Mouse (Mus musculus) midbrain, embryonic 12.5 days (tissue): ENCODE data around the gene Atxn2l. TPM values are rescaled to one million over a fixed set of nuclear protein-coding genes. Genes with fewer than 3 reads are reported as not detected.

Experiments
- ATAC-seq: fragments of 200-750 bp; cut with Nextera tagmentation; 2 replicates; pipeline ENCODE4 v1.8.0; 2017; ENCODE audit warnings: low read depth, moderate TSS enrichment, moderate library complexity; ENCODE audit not compliant: low FRiP score
- H3K27ac ChIP-seq: fragments of 300-500 bp; sonication (generic); replicated peaks from 2 replicates; pipeline ENCODE4 v1.5.1; 2016; ENCODE audit warnings: mild to moderate bottlenecking
- H3K27me3 ChIP-seq: fragments of 300-500 bp; sonication (generic); 2 replicates; pipeline ENCODE4 v1.6.1; 2016; ENCODE audit warnings: mild to moderate bottlenecking
- H3K36me3 ChIP-seq: fragments of 300-500 bp; sonication (generic); 2 replicates; pipeline ENCODE4 v1.6.1; 2016
- H3K4me1 ChIP-seq: fragments of 300-500 bp; sonication (generic); 2 replicates; pipeline ENCODE4 v1.6.1; 2016
- H3K4me2 ChIP-seq: fragments of 300-500 bp; sonication (generic); replicated peaks from 2 replicates; pipeline ENCODE4 v1.6.1; 2016; ENCODE audit warnings: mild to moderate bottlenecking, moderate library complexity
- H3K4me3 ChIP-seq: fragments of 300-500 bp; sonication (generic); 2 replicates; pipeline ENCODE4 v1.5.1; 2016; ENCODE audit warnings: mild to moderate bottlenecking
- H3K9ac ChIP-seq: fragments of 300-500 bp; sonication (generic); replicated peaks from 2 replicates; pipeline ENCODE4 v1.6.1; 2016; ENCODE audit warnings: mild to moderate bottlenecking, moderate library complexity
- H3K9me3 ChIP-seq: fragments of 300-500 bp; sonication (generic); 2 replicates; pipeline ENCODE4 v1.6.1; 2016; ENCODE audit warnings: mild to moderate bottlenecking
- WGBS: fragments of 180-500 bp; shearing (Covaris S2); methylation state at CpG from one replicate; pipeline ENCODE4 v1.1.7; 2016; 5-methylcytosine and 5-hydroxymethylcytosine counted together
- polyA plus RNA-seq: library from polyadenylated mRNA; unstranded; fragments of >200 nt; fragmentation: Nextera tagmentation; extraction: Ambion mirVana; gene quantifications from 2 replicates; pipeline ENCODE4 v1.2.1, GENCODE M21; 2016

Gene Atxn2l
- polyA plus RNA-seq, 1 experiment from 2014 or later = 72.8 TPM

DNA sequence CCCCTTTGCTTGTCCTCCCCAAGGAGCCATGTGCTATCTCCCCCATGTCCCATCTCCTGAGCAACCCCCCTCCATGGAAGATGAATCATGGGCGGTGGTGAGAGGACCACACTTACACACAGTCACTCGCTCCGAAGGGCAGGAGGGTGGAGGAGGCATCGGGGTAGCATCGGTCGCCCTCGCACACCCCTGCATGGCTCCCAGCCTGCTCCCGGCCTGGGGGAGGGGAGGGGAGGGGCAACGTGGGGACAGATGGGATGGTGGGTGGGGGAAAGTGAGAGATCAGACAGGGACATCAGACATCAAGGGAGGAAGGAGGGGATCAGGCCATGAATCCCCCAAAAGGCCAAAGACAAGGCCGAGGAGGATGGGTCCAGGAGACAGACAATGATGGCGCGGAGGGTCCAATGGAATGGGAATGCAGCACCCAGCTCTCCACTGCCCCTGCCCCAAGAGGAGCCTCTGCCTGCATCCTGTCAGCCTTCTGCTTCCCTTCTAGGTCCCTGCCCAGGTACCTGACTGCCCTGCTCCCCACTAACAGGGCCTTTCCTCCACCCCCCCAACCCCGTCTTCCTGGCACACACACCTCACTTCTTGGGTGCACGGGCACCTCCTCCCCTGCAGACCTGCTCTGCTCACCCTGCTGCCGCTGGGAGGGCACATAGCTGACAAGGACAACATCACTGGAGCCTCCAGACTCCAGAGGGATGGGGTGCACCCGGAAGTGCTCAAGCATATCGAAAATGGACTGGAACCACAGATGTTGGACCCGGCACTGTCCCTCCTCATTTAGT, 35.2 kb downstream of the Atxn2l start:
- peaks cover 68% of the 10 kb centered on the region for H3K36me3 ChIP-seq
- 93% methylated on average over 18 of the region's 18 CpGs for WGBS
- H3K9ac ChIP-seq = no peak overlapping the region
- H3K27me3 ChIP-seq = no peaks in the 10 kb centered on the region
- ATAC-seq = no peak
- no peak overlapping the region for H3K27ac ChIP-seq
- H3K4me1 ChIP-seq = peaks cover 2% of the 10 kb centered on the region; the same call in 1 of the 2 replicates
- H3K4me2 ChIP-seq = no peak overlapping the region
- H3K9me3 ChIP-seq = no peaks in the 10 kb centered on the region
- no peak overlapping the region for H3K4me3 ChIP-seq

DNA sequence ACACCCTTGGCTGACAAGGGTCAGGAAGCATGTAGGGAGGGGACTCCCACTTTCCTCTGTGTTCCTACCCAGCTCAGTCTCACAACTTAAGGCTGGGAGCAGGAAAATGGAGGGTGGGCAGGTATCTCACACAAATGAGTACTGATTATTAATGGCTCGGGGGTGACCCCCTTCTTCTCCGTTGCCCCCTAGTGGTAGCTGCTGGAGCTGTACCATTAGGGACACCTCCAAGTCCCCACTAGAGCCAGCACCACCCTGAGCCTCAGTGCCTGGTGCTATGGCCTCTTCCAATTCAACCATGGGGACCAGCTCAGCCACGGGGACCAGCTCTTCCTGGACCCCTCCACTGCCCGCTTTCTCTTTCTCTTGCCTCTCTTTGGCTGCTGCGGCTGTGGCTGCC, 36.0 kb downstream of the Atxn2l start:
- Histone ChIP-seq H3K27me3 (no peaks in the 10 kb centered on the region), H3K9ac (no peak overlapping the region), H3K27ac (no peak overlapping the region), H3K36me3 (peaks cover 63% of the 10 kb centered on the region), H3K4me2 (no peak overlapping the region), H3K9me3 (no peaks in the 10 kb centered on the region), H3K4me3 (no peak overlapping the region), H3K4me1 (no peaks in the 10 kb centered on the region)
- ATAC-seq = no peak
- WGBS = 68% methylated on average over 5 of the region's 5 CpGs

DNA sequence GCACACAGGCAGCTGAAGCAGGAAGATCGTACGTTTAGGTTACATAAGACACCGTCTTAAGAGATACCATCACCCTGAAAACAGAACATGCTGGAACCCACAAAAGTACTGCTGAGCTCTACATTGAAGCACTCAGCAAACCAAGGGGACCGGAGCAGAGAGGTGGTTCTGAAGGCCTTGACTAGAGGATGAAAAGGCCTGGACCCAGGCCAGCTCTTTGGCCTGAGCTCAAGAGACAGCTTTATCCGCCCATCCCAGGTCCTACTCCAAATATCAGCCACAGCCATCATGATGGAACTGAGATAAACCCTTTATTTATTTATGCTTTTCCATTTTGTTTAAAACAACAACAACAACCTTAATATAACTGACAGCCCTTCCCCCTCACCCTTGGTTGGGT, 36.5 kb downstream of the Atxn2l start:
- WGBS = 96% methylated on average over 5 of the region's 5 CpGs
- Histone ChIP-seq H3K27ac (no peak overlapping the region), H3K36me3 (peaks cover 57% of the 10 kb centered on the region), H3K4me3 (no peak overlapping the region), H3K9me3 (no peaks in the 10 kb centered on the region), H3K9ac (no peak overlapping the region), H3K27me3 (no peaks in the 10 kb centered on the region), H3K4me1 (no peaks in the 10 kb centered on the region), H3K4me2 (no peak overlapping the region)
- ATAC-seq = no peak

GRCm38 (mm10) chr7:126466116-126466515, 37.1 kb downstream of the Atxn2l start:
- Histone ChIP-seq H3K4me2 (no peak overlapping the region), H3K9ac (no peak overlapping the region), H3K27ac (no peak overlapping the region), H3K36me3 (peaks cover 51% of the 10 kb centered on the region), H3K4me3 (no peak overlapping the region), H3K4me1 (no peaks in the 10 kb centered on the region), H3K27me3 (0 out of 2 replicates have a peak, but pooled peaks cover 3% of the 10 kb centered on the region), H3K9me3 (no peaks in the 10 kb centered on the region)
- no peak for ATAC-seq
- WGBS = 75% methylated on average over 9 of the region's 9 CpGs

DNA sequence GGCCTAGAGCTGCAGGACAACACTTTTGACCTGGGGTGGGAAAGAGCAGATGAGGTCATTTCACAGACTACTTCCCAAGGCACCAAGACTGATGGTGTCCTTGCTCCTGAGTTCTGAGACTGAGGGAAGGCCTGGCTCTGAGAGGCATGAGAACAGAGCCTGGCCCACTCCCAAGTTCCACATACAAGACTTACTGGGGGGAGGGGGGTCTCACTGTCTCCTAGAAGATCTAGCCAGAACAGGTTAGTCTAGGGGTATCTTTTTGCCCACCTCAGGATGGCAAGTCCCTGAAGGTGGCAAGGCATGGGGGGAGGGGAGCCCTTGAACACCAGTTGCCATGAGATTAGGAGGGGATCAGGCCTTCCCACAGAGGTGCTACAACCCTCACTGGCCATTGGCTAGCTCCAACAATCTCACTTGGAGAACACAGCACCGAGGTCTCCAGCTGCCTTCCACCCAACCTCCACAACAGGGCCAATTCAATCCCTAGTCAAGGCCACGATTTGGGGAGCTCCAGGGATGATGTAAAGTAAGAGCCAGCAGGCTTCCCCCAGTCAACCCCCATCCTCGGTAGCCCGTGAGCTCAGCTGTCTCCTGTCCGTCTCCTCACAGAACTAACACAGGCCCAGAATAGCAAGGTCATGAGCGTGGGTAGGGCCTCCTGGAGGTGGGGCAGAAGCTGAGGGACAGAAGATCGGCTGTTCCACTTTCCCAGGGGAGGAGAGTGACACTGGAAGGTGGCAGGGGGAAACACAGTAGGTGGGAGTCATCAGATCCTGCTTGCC, 37.8 kb downstream of the Atxn2l start:
- H3K36me3 ChIP-seq = peaks cover 45% of the 10 kb centered on the region

GRCm38 (mm10) chr7:126464836-126465235, 38.4 kb downstream of the Atxn2l start:
- Histone ChIP-seq H3K4me3 (no peak overlapping the region), H3K27ac (0 out of 2 replicates have a peak overlapping the region, but pooled peaks have one; percentile 11), H3K4me1 (no peaks in the 10 kb centered on the region), H3K9me3 (no peaks in the 10 kb centered on the region), H3K9ac (no peak overlapping the region), H3K4me2 (no peak overlapping the region), H3K27me3 (0 out of 2 replicates have a peak, but pooled peaks cover 3% of the 10 kb centered on the region), H3K36me3 (peaks cover 39% of the 10 kb centered on the region)
- no peak for ATAC-seq
- 52% methylated on average over 5 of the region's 5 CpGs for WGBS

More for the DNA sequence above, 37.8 kb downstream of the Atxn2l start:
- 71% methylated on average over 7 of the region's 7 CpGs for WGBS
- Histone ChIP-seq H3K27me3 (0 out of 2 replicates have a peak, but pooled peaks cover 3% of the 10 kb centered on the region), H3K27ac (0 out of 2 replicates have a peak overlapping the region, but pooled peaks have one; percentile 11), H3K4me2 (no peak overlapping the region), H3K4me1 (no peaks in the 10 kb centered on the region), H3K4me3 (no peak overlapping the region), H3K9ac (no peak overlapping the region), H3K9me3 (no peaks in the 10 kb centered on the region)
- ATAC-seq = no peak

GRCm38 (mm10) chr7:126464121-126464520, 39.1 kb downstream of the Atxn2l start:
- Histone ChIP-seq H3K4me2 (no peak overlapping the region), H3K27me3 (0 out of 2 replicates have a peak, but pooled peaks cover 3% of the 10 kb centered on the region), H3K4me3 (no peak overlapping the region), H3K27ac (no peak overlapping the region), H3K9ac (no peak overlapping the region), H3K4me1 (no peaks in the 10 kb centered on the region), H3K36me3 (peaks cover 31% of the 10 kb centered on the region), H3K9me3 (no peaks in the 10 kb centered on the region)
- ATAC-seq = no peak
- 63% methylated on average over 4 of the region's 4 CpGs for WGBS

DNA sequence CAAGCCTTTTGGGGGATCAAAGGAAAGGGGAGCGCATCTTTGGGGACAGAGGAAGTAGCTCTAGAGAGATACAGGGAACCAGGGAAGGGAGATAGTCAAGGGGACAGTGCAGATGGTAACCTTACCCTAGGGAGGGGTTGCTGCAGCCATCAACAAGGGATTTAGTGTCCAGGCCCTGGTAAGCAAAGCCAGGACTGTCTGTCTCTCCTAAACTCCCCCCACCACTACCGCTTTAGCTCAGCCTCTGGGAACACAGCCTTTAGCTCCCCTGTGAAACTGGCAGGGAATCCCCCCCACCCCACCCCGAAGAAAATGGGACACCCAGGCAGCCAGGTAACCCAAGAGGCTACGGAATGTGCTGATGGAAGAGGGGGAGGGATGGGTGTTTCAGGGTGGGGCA, 39.7 kb downstream of the Atxn2l start:
- ATAC-seq = no peak
- Histone ChIP-seq H3K4me2 (no peak overlapping the region), H3K27me3 (0 out of 2 replicates have a peak, but pooled peaks cover 3% of the 10 kb centered on the region), H3K36me3 (peaks cover 26% of the 10 kb centered on the region), H3K27ac (no peak overlapping the region), H3K9me3 (no peaks in the 10 kb centered on the region), H3K9ac (no peak overlapping the region), H3K4me1 (no peaks in the 10 kb centered on the region), H3K4me3 (no peak overlapping the region)
- 64% methylated on average over 4 of the region's 4 CpGs for WGBS

DNA sequence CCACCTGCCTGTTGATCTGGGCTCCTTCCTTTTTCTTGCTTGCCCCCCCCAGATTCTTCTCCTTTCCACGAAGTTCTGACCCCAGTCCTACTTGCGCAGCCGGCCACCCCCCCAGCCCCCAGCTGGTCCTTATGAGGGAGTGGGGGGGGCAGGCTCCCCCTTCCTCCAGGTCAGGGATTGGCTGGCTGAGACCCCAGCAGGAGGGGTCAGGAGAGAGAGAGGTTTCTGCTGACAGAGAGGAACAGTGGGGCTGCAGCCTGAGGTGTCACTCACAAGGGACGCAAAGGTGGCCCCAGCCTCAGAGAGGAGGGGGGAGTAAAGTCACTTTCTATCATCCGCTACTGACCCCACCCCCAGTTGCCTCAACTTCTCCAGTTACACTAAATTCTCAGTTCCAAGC, 40.2 kb downstream of the Atxn2l start, which contains the start of gene Atp2a1:
TSS of gene Atp2a1 (minus strand) at position 105 of the 400 bp plus-strand sequence.
- Histone ChIP-seq H3K4me2 (no peak within 1 kb of the TSS), H3K4me1 (no peaks in the 10 kb centered on the region), H3K36me3 (peaks cover 20% of the 10 kb centered on the region), H3K27me3 (0 out of 2 replicates have a peak, but pooled peaks cover 3% of the 10 kb centered on the region), H3K4me3 (no peak within 1 kb of the TSS), H3K27ac (no peak within 1 kb of the TSS), H3K9ac (no peak within 1 kb of the TSS), H3K9me3 (no peaks in the 10 kb centered on the region)
- no peak for ATAC-seq
- 40% methylated on average over 5 of the region's 5 CpGs for WGBS

GRCm38 (mm10) chr7:126461626-126462025, 41.6 kb downstream of the Atxn2l start:
- Histone ChIP-seq H3K4me1 (no peaks in the 10 kb centered on the region), H3K9me3 (no peaks in the 10 kb centered on the region), H3K36me3 (peaks cover 7% of the 10 kb centered on the region; the same call in 1 of the 2 replicates), H3K27ac (no peak overlapping the region), H3K9ac (no peak overlapping the region), H3K27me3 (0 out of 2 replicates have a peak, but pooled peaks cover 3% of the 10 kb centered on the region), H3K4me2 (no peak overlapping the region), H3K4me3 (no peak overlapping the region)
- WGBS = 74% methylated on average over 3 of the region's 3 CpGs
- ATAC-seq = no peak

DNA sequence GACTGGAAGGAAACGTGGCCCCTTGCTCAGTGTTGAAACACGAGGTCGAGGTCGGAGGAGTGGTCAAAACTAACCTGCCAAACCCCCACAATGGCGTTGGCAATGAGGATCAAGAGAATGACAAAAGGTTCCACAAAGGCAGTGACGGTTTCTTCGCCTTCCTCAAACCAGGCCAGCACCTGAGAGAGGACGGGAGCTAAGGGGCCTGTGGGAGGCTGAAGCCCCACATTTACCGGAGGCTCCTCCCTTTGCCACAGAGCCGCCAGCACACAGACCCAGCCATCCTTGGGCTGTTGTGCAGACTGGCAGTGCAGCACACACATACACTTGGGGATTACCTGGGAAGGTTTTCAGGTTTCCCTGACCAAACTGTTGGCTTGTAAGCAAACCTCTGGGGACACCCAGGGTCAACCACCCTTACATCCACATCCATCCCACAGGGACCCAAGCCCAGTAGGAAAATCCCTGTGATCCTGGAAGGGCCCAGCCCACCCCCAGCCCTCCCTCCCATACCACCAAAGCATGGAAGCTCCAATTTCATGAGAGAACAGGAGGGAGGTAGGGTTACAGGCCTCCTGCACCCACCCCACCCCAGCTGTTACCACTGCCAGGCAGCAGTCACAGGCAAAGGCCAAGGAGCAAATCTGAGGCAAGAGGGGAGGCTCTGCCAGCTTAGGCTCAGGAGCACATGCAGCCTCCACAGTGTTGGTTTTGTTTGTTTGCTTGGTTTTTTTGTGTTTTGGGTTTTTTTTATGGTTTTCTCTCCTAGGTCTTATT, 42.4 kb downstream of the Atxn2l start:
- Histone ChIP-seq H3K9me3 (no peaks in the 10 kb centered on the region), H3K4me3 (no peak overlapping the region), H3K27me3 (0 out of 2 replicates have a peak, but pooled peaks cover 3% of the 10 kb centered on the region), H3K36me3 (no peaks in the 10 kb centered on the region; the same call in 1 of the 2 replicates), H3K9ac (no peak overlapping the region), H3K4me1 (no peaks in the 10 kb centered on the region), H3K4me2 (no peak overlapping the region), H3K27ac (no peak overlapping the region)
- 64% methylated on average over 10 of the region's 10 CpGs for WGBS
- ATAC-seq = no peak
